Mouse (Mus musculus): ENCODE measurements around the gene Cav3.

Cav3 gene

DNA sequence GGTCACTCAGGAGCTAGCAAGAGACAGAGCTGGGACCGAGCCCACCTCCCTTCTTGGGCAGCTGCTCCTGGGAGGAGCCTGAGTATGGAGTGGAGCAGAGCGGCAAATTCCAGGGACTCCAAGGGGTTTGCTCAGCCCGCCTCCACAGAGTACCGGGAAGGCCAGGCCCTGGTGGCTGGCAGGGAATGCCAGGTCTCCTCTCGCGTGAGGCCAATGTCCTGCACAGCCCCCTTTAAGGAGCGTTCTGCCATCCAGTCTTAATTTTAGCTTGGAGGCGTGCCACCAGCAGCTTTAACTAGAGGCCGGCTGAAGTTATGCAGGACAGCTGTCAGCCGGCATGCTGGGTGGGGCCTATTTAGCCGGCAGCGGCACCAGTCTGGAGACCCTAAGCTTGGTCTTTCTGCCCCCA lies at the start of gene Cav3:
Gene Cav3 (plus strand): TSS at position 165 of the 409 bp plus-strand sequence.
- no peak for DNase-seq (ENCODE audit: low spot score in 2 of 2)

DNA sequence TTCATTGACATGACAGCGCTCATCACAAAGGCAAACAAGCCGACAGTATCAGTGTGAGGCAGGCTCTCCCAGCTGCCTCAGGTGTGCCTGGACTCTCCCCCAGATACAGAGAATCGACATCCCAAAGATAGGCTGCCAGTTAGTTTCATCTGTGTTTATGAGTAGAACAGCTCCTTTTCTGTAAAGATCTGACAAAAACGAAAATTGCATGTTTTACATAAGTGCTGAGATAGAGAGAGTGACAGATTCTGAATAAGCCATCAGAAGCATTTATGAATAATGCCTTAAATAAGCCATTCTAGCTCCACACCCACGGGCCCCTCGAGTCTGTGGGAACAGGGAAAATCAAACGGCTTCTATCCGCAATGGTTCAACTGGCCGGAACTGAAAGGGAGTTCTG lies 40.0 kb upstream of the Cav3 start:
- no peak for DNase-seq (ENCODE audit: low spot score in 2 of 2)

DNA sequence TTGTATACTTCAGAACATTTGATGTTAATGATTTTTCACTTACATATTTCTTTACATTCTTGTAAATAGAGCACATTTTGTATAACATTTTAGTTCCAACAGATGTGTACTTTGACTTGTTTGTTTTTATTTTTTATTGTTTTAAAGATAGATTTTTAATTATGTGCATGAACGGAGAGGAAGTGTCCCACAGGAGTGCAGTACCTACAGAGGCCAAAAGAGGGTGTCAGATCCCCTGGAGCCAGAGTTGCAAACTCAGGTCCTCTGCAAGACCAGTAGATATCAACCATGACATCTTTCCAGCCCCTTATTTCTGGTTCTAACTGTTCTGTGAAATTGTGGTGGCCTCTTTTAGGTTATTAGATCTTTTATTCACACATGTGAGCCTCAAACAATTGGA lies 38.4 kb upstream of the Cav3 start:
- no peak for DNase-seq (ENCODE audit: low spot score in 2 of 2)

- DNase-seq (ENCODE audit: low spot score in 2 of 2), result no peak
These were observed 35.4 kb upstream of the Cav3 start for GRCm38 (mm10) chr6:112423746-112424501.

DNA sequence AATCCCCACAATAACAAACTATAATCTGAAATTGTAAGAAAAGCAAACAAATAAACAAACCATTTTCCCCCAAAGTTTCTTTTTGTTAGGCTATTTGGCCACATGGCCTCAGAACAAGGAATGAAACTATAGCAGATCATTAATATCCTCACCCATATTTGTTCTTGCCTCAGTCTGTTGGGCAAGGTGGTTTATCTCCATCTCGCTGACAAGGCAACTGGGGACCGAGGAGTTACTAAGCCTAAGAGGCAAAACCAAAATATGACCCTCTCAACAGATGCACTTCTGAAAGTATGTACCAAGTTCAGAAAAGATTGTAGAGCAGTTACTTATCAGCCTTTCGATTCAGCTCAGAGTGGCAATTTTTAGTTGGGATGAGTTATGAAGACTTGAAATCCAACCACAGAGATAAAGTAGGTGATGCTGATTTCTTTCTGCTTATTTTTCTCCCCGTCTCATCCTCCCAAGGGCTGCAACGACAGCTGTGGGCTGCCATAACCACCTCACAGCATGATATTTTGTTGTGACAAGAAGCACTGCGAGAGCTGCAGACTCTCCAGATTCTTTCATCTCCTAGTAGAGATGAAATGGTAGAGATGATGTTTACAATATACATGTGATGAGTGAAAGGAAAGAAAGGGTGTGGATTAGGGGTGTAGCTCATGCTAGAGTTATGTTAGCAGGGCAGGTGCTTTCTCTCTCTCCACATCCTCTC lies 33.1 kb upstream of the Cav3 start:
- DNase-seq (ENCODE audit: low spot score in 2 of 2), result no peak

GRCm38 (mm10) chr6:112445675-112446074 lies 13.6 kb upstream of the Cav3 start:
- DNase-seq (ENCODE audit: low spot score in 2 of 2), result no peak

DNA sequence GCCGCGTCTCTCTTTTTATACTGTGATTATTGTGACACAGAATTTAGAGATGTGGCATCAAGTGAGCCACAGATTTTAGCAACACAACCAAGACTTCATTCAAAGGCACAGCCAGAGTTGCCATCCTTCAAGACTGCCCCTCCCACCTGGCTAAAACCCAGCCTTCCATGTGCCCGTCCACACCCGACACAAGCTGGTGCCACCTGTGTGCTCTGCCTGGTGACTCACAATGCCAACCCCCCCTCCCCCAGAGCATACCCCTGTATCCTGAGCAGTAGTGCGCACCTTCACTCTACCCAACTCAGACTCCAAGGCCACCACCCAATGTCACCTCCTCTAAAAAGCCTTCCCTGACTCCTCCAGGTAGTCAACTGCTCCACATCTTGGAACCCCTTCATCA lies 2.2 kb downstream of the Cav3 start:
- no peak for DNase-seq (ENCODE audit: low spot score in 2 of 2)

- DNase-seq (ENCODE audit: low spot score in 2 of 2), result no peak
These were observed 4.0 kb downstream of the Cav3 start for GRCm38 (mm10) chr6:112463331-112463730.

- no peak for DNase-seq (ENCODE audit: low spot score in 2 of 2)
These were observed 6.1 kb downstream of the Cav3 start for GRCm38 (mm10) chr6:112465441-112465840.

GRCm38 (mm10) chr6:112466001-112466400 lies 6.7 kb downstream of the Cav3 start:
- DNase-seq (ENCODE audit: low spot score in 2 of 2), result no peak

DNA sequence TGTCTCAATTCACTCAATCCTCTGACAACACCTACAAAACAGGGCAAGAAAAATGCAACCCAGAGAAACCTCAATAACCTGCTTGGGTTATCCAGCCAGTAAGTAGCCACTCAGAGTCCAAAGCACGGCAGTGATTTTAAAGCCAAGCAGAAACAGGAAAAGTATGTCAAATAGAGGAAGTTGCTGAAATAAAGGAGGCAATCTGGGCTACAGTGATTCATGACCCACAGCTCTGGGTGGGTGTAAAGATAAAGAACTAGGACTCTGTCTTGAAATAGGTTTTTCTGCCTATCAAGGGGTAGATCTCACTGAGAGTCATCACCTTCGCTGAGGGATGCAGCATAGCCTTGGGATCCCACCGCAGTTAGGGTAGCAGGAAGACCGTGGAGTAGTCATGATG lies 12.3 kb downstream of the Cav3 start:
- no peak for DNase-seq (ENCODE audit: low spot score in 2 of 2)

- no peak for DNase-seq (ENCODE audit: low spot score in 2 of 2)
These were observed 20.6 kb downstream of the Cav3 start for GRCm38 (mm10) chr6:112479861-112480260.

GRCm38 (mm10) chr6:112484316-112484715 lies 25.0 kb downstream of the Cav3 start:
- DNase-seq (ENCODE audit: low spot score in 2 of 2), result no peak

GRCm38 (mm10) chr6:112487993-112488392 lies 28.7 kb downstream of the Cav3 start:
- no peak for DNase-seq (ENCODE audit: low spot score in 2 of 2)

GRCm38 (mm10) chr6:112488821-112489180 lies 29.5 kb downstream of the Cav3 start:
- DNase-seq (ENCODE audit: low spot score in 2 of 2), result no peak

GRCm38 (mm10) chr6:112489181-112489909 lies 30.0 kb downstream of the Cav3 start:
- no peak for DNase-seq (ENCODE audit: low spot score in 2 of 2)

GRCm38 (mm10) chr6:112489910-112490559 lies 30.7 kb downstream of the Cav3 start, which contains the start of gene Oxtr:
Gene Oxtr (minus strand): TSS chr6:112489943.
- DNase-seq (ENCODE audit: low spot score in 2 of 2), result no peak

DNA sequence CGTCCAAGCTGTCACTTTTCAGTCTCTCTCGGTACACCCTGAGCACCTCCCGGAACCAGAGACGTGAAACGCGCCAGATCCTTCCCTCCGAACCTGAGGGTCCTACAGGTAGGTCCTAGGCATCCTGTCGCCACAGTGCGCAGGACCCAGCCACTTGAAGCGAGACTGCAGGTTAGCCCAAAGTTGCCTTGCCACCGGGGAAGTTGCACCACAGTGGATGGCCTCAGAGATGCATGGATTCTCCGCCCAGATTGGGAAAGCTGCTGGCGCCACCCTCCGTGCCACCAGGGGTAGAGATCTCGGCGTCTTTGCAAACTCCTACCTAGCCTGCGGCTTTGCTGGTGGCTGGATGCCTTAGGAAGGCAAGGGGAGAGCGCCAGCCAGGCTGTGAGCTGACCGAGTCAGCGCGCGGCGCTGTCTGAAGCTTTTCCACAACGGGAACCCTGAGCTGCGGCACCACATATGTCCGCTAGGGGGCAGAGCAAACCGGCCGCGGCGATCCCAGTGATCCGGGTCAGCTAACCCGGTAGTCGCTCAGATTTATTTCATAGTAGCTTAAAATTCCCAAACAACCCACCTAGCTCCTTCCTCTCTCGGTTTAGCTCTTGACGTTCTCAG lies 31.4 kb downstream of the Cav3 start:
- peak; percentile 57 to 86 for DNase-seq (ENCODE audit: low spot score in 2 of 2)

- no peak for DNase-seq (ENCODE audit: low spot score in 2 of 2)
These were observed 32.2 kb downstream of the Cav3 start for GRCm38 (mm10) chr6:112491521-112491920.

DNA sequence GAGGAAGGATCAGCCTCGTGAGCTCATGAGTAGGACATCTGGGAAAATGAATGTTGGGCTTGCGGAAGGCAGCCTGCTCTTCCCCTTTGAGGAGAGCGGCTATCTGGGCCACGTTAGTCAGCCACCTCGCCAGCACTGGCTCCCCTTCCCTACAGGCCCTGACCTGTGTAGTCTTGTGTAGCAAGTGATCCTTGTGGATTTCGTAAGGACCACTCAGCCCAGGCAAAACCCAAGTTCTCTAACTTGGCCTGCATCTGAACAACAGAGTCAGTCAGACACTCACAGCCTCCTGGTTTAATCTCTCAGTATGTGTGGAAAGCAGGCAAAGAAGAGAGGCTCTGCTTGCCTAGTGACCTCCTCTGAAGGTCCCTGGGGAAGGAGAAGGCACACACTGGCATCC lies 33.4 kb downstream of the Cav3 start:
- no peak for DNase-seq (ENCODE audit: low spot score in 2 of 2)

- DNase-seq (ENCODE audit: low spot score in 2 of 2), result no peak
These were observed 34.1 kb downstream of the Cav3 start for GRCm38 (mm10) chr6:112493371-112493770.

GRCm38 (mm10) chr6:112494620-112495081 lies 35.3 kb downstream of the Cav3 start:
- DNase-seq (ENCODE audit: low spot score in 2 of 2), result no peak
